Mouse (Mus musculus) left cerebral cortex, adult 2 months (tissue): ENCODE data around the gene Chfr. TPM values are rescaled to one million over a fixed set of nuclear protein-coding genes. Genes with fewer than 3 reads are reported as not detected.

Experiments
- DNase-seq, 2 experiments: peaks; one replicate each; pipeline ENCODE4 v3.0.0; 2021 to 2022; ENCODE audit warnings: low spot score in 2 of 2, mixed read lengths in 1 of 2; ENCODE audit errors: extremely low spot score in 1 of 2
- H3K27ac ChIP-seq: fragments of 200-600 bp; 2 replicates; pipeline ENCODE4 v1.8.1; 2022
- H3K4me3 ChIP-seq: fragments of 200-600 bp; 2 replicates; pipeline ENCODE4 v1.8.1; 2022
- CTCF ChIP-seq: fragments of 200-600 bp; IDR thresholded peaks from 2 replicates; pipeline ENCODE4 v1.8.1; 2022; ENCODE audit warnings: antibody characterized with exemption, mild to moderate bottlenecking, moderate library complexity
- intact Hi-C: fragments of 180-260 bp; cut with DNase I; formaldehyde crosslinking; loops from one replicate; pipeline ENCODE4 v1.15.1; 2025
- long read RNA-seq, 2 experiments: library from polyadenylated mRNA; stranded (forward); transcript quantifications; one replicate each; pipeline ENCODE4 v2.0.0; 2021; ENCODE audit warnings: borderline mapping rate in 2 of 2
- total RNA-seq, 2 experiments: library from RNA; stranded (reverse); gene quantifications; 2 replicates each; pipeline ENCODE4 v1.2.3; 2021

Gene Chfr
- total RNA-seq = 10 to 100 TPM; 55.5 to 58.0 TPM
- long read RNA-seq, experiment 1, transcript Chfr-201 (18 exons, 3,146 nt) = minor isoform, 6 of 36 reads
- long read RNA-seq, experiment 1, transcript Chfr-202 (18 exons, 3,159 nt) = major isoform, 11 of 36 reads
- long read RNA-seq, experiment 1, partial matches to known transcripts = 5 of 36 reads
- long read RNA-seq, experiment 1, other reads (novel, unspliced or antisense) = 13 of 36 reads
- long read RNA-seq, experiment 2, transcript Chfr-201 (18 exons, 3,146 nt) = minor isoform, 10 of 51 reads
- long read RNA-seq, experiment 2, transcript Chfr-202 (18 exons, 3,159 nt) = major isoform, 14 of 51 reads
- long read RNA-seq, experiment 2, partial matches to known transcripts = 2 of 51 reads
- long read RNA-seq, experiment 2, other reads (novel, unspliced or antisense) = 23 of 51 reads

DNA sequence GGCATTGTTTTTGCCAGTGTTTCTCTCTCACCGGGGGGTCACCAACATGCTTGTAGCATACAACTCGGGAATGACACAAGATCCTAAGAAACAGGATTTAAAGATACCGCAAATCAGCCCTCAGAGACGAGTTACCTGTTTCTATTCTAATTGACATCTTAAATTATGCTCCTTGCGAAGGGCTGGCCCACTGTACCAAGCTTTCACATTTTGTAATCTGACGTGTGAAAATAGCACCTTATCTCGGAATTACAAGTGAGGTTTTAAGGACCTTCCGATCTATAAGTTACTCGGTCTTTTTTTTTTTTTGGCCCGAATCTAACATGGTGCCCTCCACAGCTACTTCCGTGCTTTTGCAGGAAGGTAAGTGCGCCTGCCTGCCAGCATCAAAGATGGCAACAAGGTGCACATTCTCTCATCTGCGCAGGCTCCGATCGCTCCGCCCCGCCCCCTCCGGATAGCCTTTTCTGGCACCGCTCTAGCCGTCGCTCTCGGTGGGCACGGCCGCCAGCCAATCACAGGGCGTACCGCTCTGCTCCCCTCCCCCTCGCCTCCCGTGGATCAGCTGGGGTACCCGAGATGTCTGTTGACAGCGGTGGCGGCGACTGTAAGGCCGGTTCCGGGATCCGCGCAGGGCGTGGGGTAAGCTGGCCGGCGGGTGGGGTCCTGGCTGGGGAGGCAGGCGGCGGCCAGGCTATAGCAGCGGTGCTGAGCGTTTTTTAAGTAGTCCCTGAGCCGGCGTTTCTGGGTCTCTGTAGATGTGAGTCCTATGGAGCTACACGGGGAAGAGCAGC, at the start of gene Chfr:
Gene Chfr (plus strand): TSS at position 550 of the 794 bp plus-strand sequence.
- intact Hi-C loops = loop anchor here (2.0 kb wide), 2 partner anchors 27 to 77 kb away; partner anchors contain the start of gene Gtpbp6
- TF ChIP-seq CTCF = no peak; the same call in none of the 2 replicates
- Histone ChIP-seq H3K27ac (peak within 1 kb of the TSS; percentile 87), H3K4me3 (peak within 1 kb of the TSS; percentile 97)
- peak; percentile 99 to 100 for DNase-seq

- no peak for TF ChIP-seq CTCF
- Histone ChIP-seq H3K27ac (no peak overlapping the region), H3K4me3 (no peak overlapping the region)
- no peak for DNase-seq
- intact Hi-C loops = no loop called here
Observed at GRCm38 (mm10) chr5:110086161-110086866, 49.3 kb upstream of the Chfr start.

DNA sequence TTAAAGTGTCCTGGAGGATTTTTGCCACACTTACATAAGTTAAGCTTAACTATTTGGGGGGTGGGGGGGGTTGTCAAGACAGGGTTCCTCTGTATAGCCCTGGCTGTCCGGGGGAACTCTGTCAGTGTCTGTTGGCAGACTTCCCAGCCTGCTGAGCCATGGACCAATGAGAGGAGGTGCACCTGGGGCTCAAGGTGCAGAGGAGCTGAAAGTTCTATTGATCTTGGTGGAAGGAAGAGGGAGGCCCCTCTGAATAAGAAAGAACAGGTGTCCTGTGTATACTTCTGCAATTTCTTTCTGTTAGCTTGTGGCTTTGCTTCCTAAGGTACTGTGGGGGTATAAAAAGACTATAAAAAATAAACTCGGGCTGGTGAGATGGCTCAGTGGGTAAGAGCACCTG, 44.1 kb upstream of the Chfr start:
- Histone ChIP-seq H3K4me3 (no peak overlapping the region), H3K27ac (no peak overlapping the region)
- intact Hi-C loops = no loop called here
- TF ChIP-seq CTCF = no peak
- no peak for DNase-seq

DNA sequence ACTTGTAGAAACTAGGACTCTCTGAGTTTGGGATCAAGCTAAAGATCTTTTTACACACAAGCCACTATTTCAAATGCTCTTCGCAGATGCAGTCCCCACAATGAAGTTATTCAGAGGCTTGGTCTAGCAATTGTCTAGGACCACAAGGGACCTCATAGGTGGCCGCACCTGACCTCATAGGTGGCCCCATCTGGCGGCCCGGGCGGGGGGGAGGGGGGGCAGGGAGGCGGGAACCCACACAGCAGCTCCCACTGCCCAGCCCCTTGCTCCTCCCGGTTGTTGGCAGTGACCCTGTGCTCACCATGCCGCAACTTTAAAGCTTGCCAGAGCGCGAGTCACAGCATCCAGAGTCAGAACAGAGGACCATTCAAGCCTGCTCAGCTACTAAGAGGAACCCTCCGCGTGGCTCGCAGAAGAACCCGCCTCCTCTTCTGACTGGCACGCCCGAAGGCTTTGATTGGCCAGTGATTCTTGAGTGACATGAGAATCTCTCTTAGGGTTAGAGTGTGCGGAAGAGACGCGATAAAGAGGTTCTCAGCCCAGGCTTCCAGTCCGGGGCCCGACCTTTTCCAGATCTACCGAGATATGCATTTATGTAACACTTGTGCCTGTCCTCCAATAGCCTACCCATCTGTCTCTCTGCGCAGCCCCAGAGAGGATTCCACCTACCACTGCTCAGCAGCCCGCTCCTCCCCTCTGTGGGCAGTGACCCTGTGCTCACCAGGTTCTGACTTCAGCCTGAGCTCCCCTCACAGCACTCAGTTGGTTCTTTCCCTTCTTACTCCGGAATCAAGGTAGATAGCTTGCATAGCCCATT, 41.4 kb upstream of the Chfr start, which contains the start of gene Gm35315:
Gene Gm35315 (minus strand): TSS at position 391 of the 817 bp plus-strand sequence.
- Histone ChIP-seq H3K4me3 (peak within 1 kb of the TSS; percentile 64), H3K27ac (peak within 1 kb of the TSS; percentile 94)
- intact Hi-C loops = loop anchor here (2.0 kb wide), 1 partner anchor 35 kb away; no protein-coding TSS in a partner anchor
- no peak for TF ChIP-seq CTCF
- peak; percentile 84 to 88 for DNase-seq

- no peak for DNase-seq
- H3K4me3 ChIP-seq = peak overlapping the region; percentile 64
- peak overlapping the region; percentile 94 for H3K27ac ChIP-seq
- TF ChIP-seq CTCF = no peak
- intact Hi-C loops = loop anchor here (2.0 kb wide), 1 partner anchor 36 kb away; no protein-coding TSS in a partner anchor
Observed at GRCm38 (mm10) chr5:110094847-110095213, 40.8 kb upstream of the Chfr start.

DNA sequence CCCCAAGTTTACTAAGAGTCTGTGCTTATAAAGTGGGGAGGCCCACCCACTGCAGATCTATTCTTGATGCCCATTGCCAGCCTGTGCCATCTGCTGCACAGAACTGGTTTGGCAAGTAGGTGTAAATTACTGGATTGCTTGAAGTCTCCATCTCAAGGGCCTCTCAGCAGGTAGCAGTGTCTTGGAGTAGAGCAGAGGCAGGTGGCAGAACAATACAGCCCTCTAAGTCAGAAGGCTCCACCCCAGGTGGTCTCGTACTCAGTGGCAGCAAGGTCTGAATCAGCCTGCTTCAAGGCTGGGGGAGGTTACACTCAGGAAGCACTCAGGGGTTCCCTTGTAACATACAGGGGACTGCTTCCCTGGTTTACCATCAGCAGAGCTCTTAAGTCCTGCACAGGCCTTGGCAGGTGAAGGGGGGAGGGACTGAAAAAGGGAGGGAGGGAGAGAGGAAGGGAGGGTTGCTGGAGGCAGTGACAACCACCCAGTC, 36.6 kb upstream of the Chfr start:
- Histone ChIP-seq H3K4me3 (no peak overlapping the region), H3K27ac (no peak overlapping the region)
- intact Hi-C loops = no loop called here
- TF ChIP-seq CTCF = no peak
- peak in 1 of 2 experiments; percentile 34 for DNase-seq

- DNase-seq = peak in 1 of 2 experiments; percentile 19
Observed at GRCm38 (mm10) chr5:110099656-110100580, 35.7 kb upstream of the Chfr start, which contains the start of gene Plcxd1. Gene Plcxd1 (plus strand): TSS chr5:110099969.

GRCm38 (mm10) chr5:110100921-110101631, 34.6 kb upstream of the Chfr start:
- peak overlapping the region; percentile 53 for H3K4me3 ChIP-seq
- no peak for TF ChIP-seq CTCF
- peak overlapping the region; percentile 91 for H3K27ac ChIP-seq
- intact Hi-C loops = loop anchor here (10.0 kb wide), 2 partner anchors 106 to 1446 kb away; partner anchors contain the start of gene Zfp932
- DNase-seq = peak; percentile 35 to 45

More at GRCm38 (mm10) chr5:110099656-110100580, 35.7 kb upstream of the Chfr start, which contains the start of gene Plcxd1:
- intact Hi-C loops = loop anchor here (10.0 kb wide), 2 partner anchors 105 to 1445 kb away; partner anchors contain the start of gene Zfp932
- Histone ChIP-seq H3K4me3 (peak within 1 kb of the TSS; percentile 53), H3K27ac (peak within 1 kb of the TSS; percentile 91)
- no peak; the same call in 1 of the 2 replicates for TF ChIP-seq CTCF
